Mouse (Mus musculus) small intestine, adult 2 months (tissue): Measurements from ENCODE around the gene Rnaseh2a. TPM values are rescaled to one million over a fixed set of nuclear protein-coding genes. Genes with fewer than 3 reads are reported as not detected.
A peak's percentile ranks its signal among the peaks of the same experiment; 100 is the strongest.

Experiments used
- H3K27ac ChIP-seq: fragments of 200-500 bp; 2 replicates; pipeline ENCODE4 v1.5.1; 2012; ENCODE audit warnings: low read depth, low read length, control low read depth, inconsistent platforms; ENCODE audit not compliant: insufficient read depth
- H3K27me3 ChIP-seq: fragments of 200-500 bp; 2 replicates; pipeline ENCODE4 v1.6.1; 2012; ENCODE audit warnings: mild to moderate bottlenecking, moderate library complexity, low read length, inconsistent platforms; ENCODE audit not compliant: control insufficient read depth, insufficient read depth
- H3K36me3 ChIP-seq: fragments of 200-500 bp; 2 replicates; pipeline ENCODE4 v1.6.1; 2012; ENCODE audit warnings: mild to moderate bottlenecking, low read length, control low read depth, inconsistent platforms; ENCODE audit not compliant: control insufficient read depth, insufficient read depth
- H3K4me1 ChIP-seq: fragments of 200-500 bp; 2 replicates; pipeline ENCODE4 v1.6.1; 2012; ENCODE audit warnings: low read length, inconsistent platforms, mixed read lengths; ENCODE audit not compliant: control insufficient read depth, insufficient read depth, insufficient read length
- H3K4me3 ChIP-seq: fragments of 200-500 bp; 2 replicates; pipeline ENCODE4 v1.5.1; 2012; ENCODE audit warnings: low read depth, mild to moderate bottlenecking, control low read depth, inconsistent platforms, low read length, moderate library complexity
- CTCF ChIP-seq: fragments of 200-500 bp; IDR thresholded peaks from 2 replicates; pipeline ENCODE4 v1.5.1; 2012; ENCODE audit warnings: low read depth, mild to moderate bottlenecking, control low read depth, inconsistent platforms, low read length, moderate library complexity, mixed read lengths; ENCODE audit not compliant: insufficient replicate concordance, insufficient read length; ENCODE audit errors: extremely low read depth
- POLR2A ChIP-seq: fragments of 200-500 bp; IDR thresholded peaks from 2 replicates; pipeline ENCODE4 v1.6.1; 2012; ENCODE audit warnings: low read depth, mild to moderate bottlenecking, control low read depth, inconsistent platforms, low read length, moderate library complexity
- WGBS: fragments of 180-500 bp; shearing (Covaris S2); methylation state at CpG from one replicate; pipeline ENCODE4 v1.1.7; 2018; 5-methylcytosine and 5-hydroxymethylcytosine counted together
- polyA plus RNA-seq: library from polyadenylated mRNA; depleted of rRNA; stranded (reverse); fragments of >200 nt; gene quantifications from 2 replicates; pipeline ENCODE4 v1.2.3, GENCODE M21; 2012

Gene Rnaseh2a
- polyA plus RNA-seq, 1 experiment: 29.1 TPM

DNA sequence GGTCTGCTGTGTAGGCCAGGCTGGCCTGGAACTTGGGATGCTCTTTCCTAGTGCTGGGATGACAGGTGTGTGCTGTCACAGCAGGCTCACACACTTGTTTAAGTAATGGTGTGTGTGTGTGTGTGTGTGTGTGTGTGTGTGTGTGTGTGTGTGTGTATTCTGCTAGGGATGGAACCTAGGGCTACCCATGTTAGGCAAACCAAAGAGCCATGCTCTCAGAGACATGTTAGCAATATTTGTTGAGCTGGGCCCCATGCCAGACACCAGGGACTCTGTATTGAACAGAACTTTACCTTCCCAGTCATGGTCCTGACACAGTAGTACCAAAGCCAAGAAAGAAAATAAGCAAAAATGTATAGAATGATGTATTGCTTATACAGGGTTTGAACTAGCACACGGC, 42.1 kb downstream of the Rnaseh2a start:
- H3K4me3 ChIP-seq: no peak overlapping the region
- no peak overlapping the region for H3K27ac ChIP-seq
- TF ChIP-seq CTCF (no peak), POLR2A (no peak)
- 92% methylated on average over 1 of the region's 1 CpGs for WGBS
- H3K4me1 ChIP-seq: 0 out of 2 replicates have a peak, but pooled peaks cover 3% of the 10 kb centered on the region
- peaks cover 21% of the 10 kb centered on the region for H3K27me3 ChIP-seq
- H3K36me3 ChIP-seq: no peaks in the 10 kb centered on the region

DNA sequence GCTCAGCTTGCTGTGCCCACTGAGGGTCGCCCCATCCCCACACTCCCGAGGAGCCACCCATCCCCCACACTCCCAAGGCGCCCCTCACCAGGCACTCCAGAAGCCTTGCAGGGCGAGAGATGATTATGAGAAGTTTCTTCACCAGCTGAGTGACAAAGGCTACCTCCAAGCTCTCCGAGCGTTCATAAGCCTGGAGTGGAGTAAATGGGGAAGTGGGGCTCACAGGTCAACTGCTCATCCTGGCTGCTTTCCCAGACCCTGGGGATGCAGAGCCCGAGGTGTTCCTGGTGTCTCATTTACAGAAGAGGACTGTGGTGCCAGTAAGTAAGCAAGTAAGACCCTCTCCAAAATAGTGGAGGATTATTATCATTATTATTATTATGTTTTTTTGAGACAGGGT, 44.0 kb downstream of the Rnaseh2a start:
- WGBS: 48% methylated on average over 7 of the region's 7 CpGs
- H3K36me3 ChIP-seq: no peaks in the 10 kb centered on the region
- no peak overlapping the region for H3K4me3 ChIP-seq

DNA sequence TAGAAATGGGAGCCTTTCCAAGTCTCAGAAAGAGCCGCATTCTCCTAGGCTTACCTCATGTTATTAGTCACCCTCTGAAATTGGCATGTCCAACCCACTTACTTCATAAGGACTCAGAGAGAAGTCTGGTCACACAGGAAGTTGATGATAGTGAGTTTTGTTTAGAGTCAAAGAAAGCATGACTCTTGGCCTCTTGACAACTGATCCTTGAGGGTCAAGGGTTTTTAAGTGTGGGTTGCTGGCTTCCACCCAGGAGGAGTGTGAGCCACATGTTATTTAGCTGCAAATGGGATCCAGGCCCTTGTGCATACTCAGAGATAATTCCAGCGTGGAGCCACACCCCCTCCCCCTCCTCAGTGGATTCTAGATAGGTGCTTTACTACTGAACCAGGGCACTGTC, 48.0 kb downstream of the Rnaseh2a start:
- H3K36me3 ChIP-seq: no peaks in the 10 kb centered on the region
- WGBS: 64% methylated on average over 2 of the region's 2 CpGs
- no peak for TF ChIP-seq POLR2A
- no peaks in the 10 kb centered on the region for H3K4me1 ChIP-seq
- H3K27me3 ChIP-seq: no peaks in the 10 kb centered on the region
- no peak overlapping the region for H3K27ac ChIP-seq
- no peak overlapping the region for H3K4me3 ChIP-seq

More for the DNA sequence above, 44.0 kb downstream of the Rnaseh2a start:
- TF ChIP-seq POLR2A: no peak
- no peak for TF ChIP-seq CTCF
- Histone ChIP-seq H3K27ac (no peak overlapping the region), H3K4me1 (0 out of 2 replicates have a peak, but pooled peaks cover 3% of the 10 kb centered on the region), H3K27me3 (peaks cover 16% of the 10 kb centered on the region)

DNA sequence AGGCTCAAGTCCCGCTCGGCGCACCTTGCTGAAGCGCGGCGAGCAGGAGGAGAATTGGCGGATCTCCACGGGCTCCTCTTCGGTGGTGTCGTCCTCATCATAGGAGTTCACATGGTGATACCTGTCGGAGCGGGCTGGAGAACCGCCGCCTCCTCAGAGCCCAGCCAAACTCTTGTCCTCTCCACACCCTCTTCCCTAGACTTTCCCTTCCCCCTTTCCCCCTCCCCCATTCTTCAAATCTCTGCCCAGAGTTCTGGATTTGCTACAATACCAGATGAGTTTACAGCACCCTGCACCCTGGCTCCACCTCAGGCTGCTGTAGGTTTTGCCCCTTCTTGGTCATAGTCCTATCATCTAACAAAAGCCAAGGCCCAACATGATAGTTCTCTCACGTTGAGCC, 50.9 kb downstream of the Rnaseh2a start:
- Histone ChIP-seq H3K36me3 (no peaks in the 10 kb centered on the region), H3K27me3 (no peaks in the 10 kb centered on the region), H3K27ac (no peak overlapping the region), H3K4me1 (no peaks in the 10 kb centered on the region), H3K4me3 (no peak overlapping the region)
- no peak for TF ChIP-seq CTCF
- no peak for TF ChIP-seq POLR2A
- WGBS: 90% methylated on average over 15 of the region's 15 CpGs

GRCm38 (mm10) chr8:84917781-84918180, 51.8 kb downstream of the Rnaseh2a start:
- 67% methylated on average over 20 of the region's 20 CpGs for WGBS
- Histone ChIP-seq H3K36me3 (no peaks in the 10 kb centered on the region), H3K27me3 (no peaks in the 10 kb centered on the region), H3K4me1 (peaks cover under 1% of the 10 kb centered on the region), H3K4me3 (no peak overlapping the region), H3K27ac (no peak overlapping the region)
- TF ChIP-seq POLR2A (no peak), CTCF (no peak)

- Histone ChIP-seq H3K27me3 (no peaks in the 10 kb centered on the region; the same call in 1 of the 2 replicates), H3K4me3 (no peak overlapping the region), H3K27ac (no peak overlapping the region), H3K36me3 (no peaks in the 10 kb centered on the region), H3K4me1 (peaks cover 6% of the 10 kb centered on the region)
- WGBS: 91% methylated on average over 8 of the region's 8 CpGs
- TF ChIP-seq POLR2A (no peak), CTCF (no peak)
Measured at GRCm38 (mm10) chr8:84915269-84915668, 54.3 kb downstream of the Rnaseh2a start.

- no peak overlapping the region for H3K27ac ChIP-seq
- TF ChIP-seq CTCF: peak; percentile 33; the same call in 1 of the 2 replicates
- no peak for TF ChIP-seq POLR2A
- no peaks in the 10 kb centered on the region for H3K36me3 ChIP-seq
- 46% methylated on average over 4 of the region's 4 CpGs for WGBS
- no peak overlapping the region for H3K4me3 ChIP-seq
- no peaks in the 10 kb centered on the region; the same call in 1 of the 2 replicates for H3K27me3 ChIP-seq
- H3K4me1 ChIP-seq: peaks cover 8% of the 10 kb centered on the region
Measured at GRCm38 (mm10) chr8:84913960-84914359, 55.6 kb downstream of the Rnaseh2a start.

GRCm38 (mm10) chr8:84913502-84913900, 56.1 kb downstream of the Rnaseh2a start:
- peak overlapping the region; percentile 57 for H3K4me3 ChIP-seq
- no peak overlapping the region for H3K27ac ChIP-seq
- no peaks in the 10 kb centered on the region for H3K36me3 ChIP-seq
- WGBS: 6% methylated on average over 9 of the region's 9 CpGs
- peaks cover 9% of the 10 kb centered on the region for H3K4me1 ChIP-seq
- no peaks in the 10 kb centered on the region; the same call in 1 of the 2 replicates for H3K27me3 ChIP-seq
- TF ChIP-seq POLR2A: no peak
- no peak for TF ChIP-seq CTCF
